Mouse (Mus musculus) heart, embryonic 14.5 days (tissue): ENCODE data around the gene Atg13. TPM values are rescaled to one million over a fixed set of nuclear protein-coding genes. Genes with fewer than 3 reads are reported as not detected.

Source experiments
- ATAC-seq: fragments of 200-750 bp; cut with Nextera tagmentation; 2 replicates; pipeline ENCODE4 v1.8.0; 2017; ENCODE audit warnings: low read depth, moderate TSS enrichment; ENCODE audit not compliant: insufficient number of reproducible peaks, insufficient read depth, low FRiP score
- H3K27ac ChIP-seq, 2 experiments: fragments of 200-500 bp in 1 of 2; fragments of 300-500 bp in 1 of 2; sonication (generic) in 1 of 2; replicated peaks in 1 of 2; 2 replicates each; pipeline ENCODE4 v1.5.1; 2012 to 2014; ENCODE audit warnings: low read depth in 2 of 2, low read length in 2 of 2, control low read depth in 1 of 2, mild to moderate bottlenecking in 1 of 2, mixed read lengths in 1 of 2; ENCODE audit not compliant: control insufficient read depth in 1 of 2, insufficient read depth in 1 of 2
- H3K27me3 ChIP-seq: fragments of 300-500 bp; sonication (generic); 2 replicates; pipeline ENCODE4 v1.6.1; 2014; ENCODE audit warnings: mild to moderate bottlenecking, low read length, control low read depth; ENCODE audit not compliant: control insufficient read depth, insufficient read depth
- H3K36me3 ChIP-seq: fragments of 300-500 bp; sonication (generic); 2 replicates; pipeline ENCODE4 v1.6.1; 2014; ENCODE audit warnings: mild to moderate bottlenecking, control low read depth, low read length, mixed read lengths; ENCODE audit not compliant: control insufficient read depth, insufficient read depth
- H3K4me1 ChIP-seq, 2 experiments: fragments of 200-500 bp in 1 of 2; fragments of 300-500 bp in 1 of 2; sonication (generic) in 1 of 2; 2 replicates each; pipeline ENCODE4 v1.6.1; 2012 to 2014; ENCODE audit warnings: low read length in 2 of 2, control low read depth in 1 of 2, mixed read lengths in 1 of 2; ENCODE audit not compliant: control insufficient read depth in 2 of 2, insufficient read depth in 2 of 2
- H3K4me2 ChIP-seq: fragments of 300-500 bp; sonication (generic); 2 replicates; pipeline ENCODE4 v1.6.1; 2014; ENCODE audit warnings: mild to moderate bottlenecking, low read length
- H3K4me3 ChIP-seq, 2 experiments: fragments of 200-500 bp in 1 of 2; fragments of 300-500 bp in 1 of 2; sonication (generic) in 1 of 2; 2 replicates each; pipeline ENCODE4 v1.5.1; 2012 to 2014; ENCODE audit warnings: low read length in 2 of 2, mild to moderate bottlenecking in 2 of 2, control low read depth in 1 of 2, low read depth in 1 of 2, moderate library complexity in 1 of 2; ENCODE audit not compliant: control insufficient read depth in 1 of 2, insufficient read depth in 1 of 2
- H3K9ac ChIP-seq: fragments of 300-500 bp; sonication (generic); 2 replicates; pipeline ENCODE4 v1.6.1; 2014; ENCODE audit warnings: mild to moderate bottlenecking, low read length
- H3K9me3 ChIP-seq: fragments of 300-500 bp; sonication (generic); 2 replicates; pipeline ENCODE4 v1.6.1; 2016; ENCODE audit warnings: low read length, control low read depth; ENCODE audit not compliant: control insufficient read depth
- WGBS: fragments of 180-500 bp; shearing (Covaris S2); extraction: QIAGEN DNeasy Blood & Tissue Kit; methylation state at CpG from one replicate; pipeline ENCODE4 v1.1.7; 2014; 5-methylcytosine and 5-hydroxymethylcytosine counted together
- polyA plus RNA-seq: library from polyadenylated mRNA; unstranded; fragments of >200 nt; fragmentation: Nextera tagmentation; extraction: Ambion mirVana; gene quantifications from 2 replicates; pipeline ENCODE4 v1.2.1, GENCODE M21; 2014

Atg13 gene
- polyA plus RNA-seq, 1 experiment from 2014 or later, result 29.0 TPM

DNA sequence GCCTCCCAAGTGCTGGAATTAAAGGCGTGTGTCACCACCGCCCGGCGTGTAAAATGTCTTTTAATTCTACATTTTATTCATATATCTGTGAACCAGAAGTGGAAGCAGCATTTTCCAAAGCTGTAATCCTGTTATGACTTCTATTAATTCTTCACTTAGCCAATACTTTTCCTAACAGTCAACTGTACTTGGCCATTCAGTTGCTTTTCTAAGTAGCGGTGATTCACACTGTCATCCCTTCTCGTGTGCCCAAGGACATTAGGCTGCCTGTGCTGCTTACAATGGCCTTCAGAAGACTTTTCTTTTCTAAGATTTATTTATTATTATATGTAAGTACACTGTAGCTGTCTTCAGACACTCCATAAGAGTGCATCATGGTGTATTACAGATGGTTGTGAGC, 2.0 kb downstream of the Atg13 start:
- ATAC-seq, result no peak
- Histone ChIP-seq H3K36me3 (no peaks in the 10 kb centered on the region), H3K9me3 (no peaks in the 10 kb centered on the region), H3K27me3 (no peaks in the 10 kb centered on the region), H3K9ac (no peak overlapping the region), H3K4me1 (peaks cover 2 to 10% of the 10 kb centered on the region in 2 experiments), H3K27ac (no peak overlapping the region), H3K4me3 (no peak overlapping the region), H3K4me2 (no peak overlapping the region)
- WGBS, result 85% methylated on average over 6 of the region's 6 CpGs

DNA sequence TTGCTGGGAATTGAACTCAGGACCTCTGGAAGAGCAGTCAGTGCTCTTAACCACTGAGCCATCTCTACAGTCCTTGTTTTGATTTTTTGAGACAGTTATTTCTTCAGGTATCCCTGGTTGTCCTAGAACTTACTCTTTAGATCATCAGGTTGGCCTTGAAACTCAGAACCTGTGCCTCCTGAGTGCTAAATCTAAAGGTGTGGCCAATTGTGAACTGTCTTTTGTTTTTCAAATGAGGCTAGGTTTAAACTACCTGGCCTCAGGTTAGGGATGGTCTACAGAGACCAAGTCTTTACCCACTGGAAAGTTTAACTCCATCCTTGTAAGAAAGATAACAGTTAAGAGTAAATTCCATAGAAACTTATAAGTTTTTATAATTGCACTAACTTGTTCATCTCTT, 3.9 kb downstream of the Atg13 start:
- Histone ChIP-seq H3K4me3 (no peak overlapping the region), H3K27ac (no peak overlapping the region), H3K9ac (no peak overlapping the region), H3K4me2 (no peak overlapping the region), H3K9me3 (no peaks in the 10 kb centered on the region), H3K27me3 (no peaks in the 10 kb centered on the region), H3K4me1 (peaks cover 2 to 6% of the 10 kb centered on the region in 2 experiments), H3K36me3 (no peaks in the 10 kb centered on the region)
- no peak for ATAC-seq

DNA sequence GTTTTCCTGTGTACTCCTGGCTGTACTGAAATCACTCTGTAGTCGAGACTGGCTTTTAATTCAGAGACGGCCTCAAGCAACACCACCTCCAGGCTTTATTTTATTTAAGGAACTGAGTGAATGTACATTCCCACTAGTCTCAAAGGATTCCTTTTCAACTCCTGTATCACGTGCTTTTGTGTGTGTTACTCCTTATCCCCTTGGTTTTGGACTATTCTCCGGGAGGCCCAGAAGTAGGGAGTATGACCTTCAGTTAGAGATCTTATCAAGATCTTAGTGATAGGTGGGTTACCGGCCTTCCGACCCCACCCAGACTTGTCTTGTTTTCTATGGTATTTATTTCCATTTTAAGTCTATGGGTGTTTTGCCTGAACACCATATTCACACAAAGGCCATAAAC, 4.6 kb downstream of the Atg13 start:
- no peak for ATAC-seq
- Histone ChIP-seq H3K27me3 (no peaks in the 10 kb centered on the region), H3K4me2 (no peak overlapping the region), H3K27ac (no peak overlapping the region), H3K9me3 (no peaks in the 10 kb centered on the region), H3K9ac (no peak overlapping the region), H3K36me3 (no peaks in the 10 kb centered on the region), H3K4me1 (peaks cover 2 to 4% of the 10 kb centered on the region in 2 experiments; a peak in 3 of 4 replicates), H3K4me3 (no peak overlapping the region)
- WGBS, result 78% methylated on average over 6 of the region's 6 CpGs

DNA sequence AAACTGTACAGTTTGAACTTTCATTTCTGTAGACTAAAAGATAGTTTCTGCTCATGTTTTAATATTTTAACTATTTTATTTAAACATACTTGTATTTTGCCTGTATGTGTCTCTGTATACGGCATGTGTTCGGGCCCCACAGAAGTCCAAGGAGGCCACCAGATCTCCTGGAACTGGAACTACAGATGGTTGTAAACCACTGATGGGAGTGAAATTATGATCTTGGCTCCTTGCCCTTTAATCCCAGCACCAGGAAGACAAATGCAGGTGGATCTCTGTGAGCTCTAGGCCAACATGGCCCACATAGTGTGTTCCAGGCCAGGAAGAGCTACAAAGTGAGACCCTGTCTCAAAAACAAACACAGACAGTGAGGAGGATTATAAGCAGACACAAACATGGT, 9.0 kb downstream of the Atg13 start:
- H3K4me3 ChIP-seq, result no peak overlapping the region
- H3K27ac ChIP-seq, result no peak overlapping the region
- peaks cover 0 to 15% of the 10 kb centered on the region in 2 experiments; a peak in 3 of 4 replicates for H3K4me1 ChIP-seq
- no peak overlapping the region for H3K9ac ChIP-seq
- no peaks in the 10 kb centered on the region for H3K36me3 ChIP-seq
- ATAC-seq, result no peak
- H3K9me3 ChIP-seq, result no peaks in the 10 kb centered on the region
- H3K4me2 ChIP-seq, result no peak overlapping the region
- no peaks in the 10 kb centered on the region for H3K27me3 ChIP-seq
- WGBS, result 96% methylated on average over 2 of the region's 2 CpGs

DNA sequence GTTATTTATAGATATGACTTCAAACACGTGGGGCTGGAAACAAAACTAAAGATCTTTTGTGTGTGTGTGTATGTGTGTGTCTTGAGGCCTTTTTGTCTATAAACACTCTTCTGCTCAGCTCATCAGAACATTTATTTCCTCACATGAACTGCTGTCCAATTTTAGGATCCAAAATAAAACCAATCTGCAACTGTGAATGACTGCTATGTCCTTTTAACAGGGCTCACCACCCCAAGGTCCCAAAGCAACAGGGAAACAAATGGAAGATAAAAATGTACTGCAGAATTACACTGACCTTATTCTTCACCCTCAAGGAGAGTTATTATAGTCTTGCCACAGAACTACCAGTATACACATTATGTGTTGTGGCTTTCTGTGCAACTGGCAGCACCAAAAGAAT, 11.2 kb downstream of the Atg13 start:
- Histone ChIP-seq H3K4me2 (no peak overlapping the region), H3K27me3 (no peaks in the 10 kb centered on the region), H3K36me3 (peaks cover 12% of the 10 kb centered on the region; the same call in 1 of the 2 replicates), H3K27ac (0 out of 4 replicates have a peak overlapping the region, but pooled peaks of 1 of the 2 experiments have one; percentile 30), H3K4me3 (no peak overlapping the region), H3K4me1 (peaks cover 0 to 26% of the 10 kb centered on the region in 2 experiments; a peak in 3 of 4 replicates), H3K9ac (no peak overlapping the region), H3K9me3 (no peaks in the 10 kb centered on the region)
- no peak for ATAC-seq
- 29% methylated on average over 1 of the region's 1 CpGs for WGBS

DNA sequence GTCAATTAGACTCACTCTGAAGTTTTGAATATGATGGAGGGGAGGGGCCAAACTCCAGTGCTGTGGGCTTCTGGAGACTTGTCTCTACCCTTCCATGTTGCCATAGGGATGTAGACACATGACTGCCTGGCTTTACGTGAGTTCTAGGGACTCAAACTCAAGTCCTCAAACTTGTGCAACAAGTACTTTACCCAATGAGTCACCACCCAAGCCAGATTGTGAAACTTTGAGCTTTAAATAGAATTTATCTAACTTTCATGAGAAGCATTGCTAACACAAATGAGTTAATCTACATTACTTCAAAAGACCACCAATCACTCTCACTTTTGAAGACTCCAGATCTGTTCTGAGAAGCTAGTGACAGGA, 14.2 kb downstream of the Atg13 start:
- WGBS, result 19% methylated on average over 1 of the region's 1 CpGs
- H3K4me2 ChIP-seq, result no peak overlapping the region
- no peaks in the 10 kb centered on the region for H3K9me3 ChIP-seq
- H3K27ac ChIP-seq, result peak overlapping the region; percentile 49 to 62; a peak in 3 of 4 replicates
- H3K36me3 ChIP-seq, result peaks cover 31% of the 10 kb centered on the region
- peaks cover 0 to 26% of the 10 kb centered on the region in 2 experiments; a peak in 3 of 4 replicates for H3K4me1 ChIP-seq
- no peak overlapping the region for H3K9ac ChIP-seq
- H3K27me3 ChIP-seq, result no peaks in the 10 kb centered on the region
- ATAC-seq, result no peak
- no peak overlapping the region for H3K4me3 ChIP-seq

DNA sequence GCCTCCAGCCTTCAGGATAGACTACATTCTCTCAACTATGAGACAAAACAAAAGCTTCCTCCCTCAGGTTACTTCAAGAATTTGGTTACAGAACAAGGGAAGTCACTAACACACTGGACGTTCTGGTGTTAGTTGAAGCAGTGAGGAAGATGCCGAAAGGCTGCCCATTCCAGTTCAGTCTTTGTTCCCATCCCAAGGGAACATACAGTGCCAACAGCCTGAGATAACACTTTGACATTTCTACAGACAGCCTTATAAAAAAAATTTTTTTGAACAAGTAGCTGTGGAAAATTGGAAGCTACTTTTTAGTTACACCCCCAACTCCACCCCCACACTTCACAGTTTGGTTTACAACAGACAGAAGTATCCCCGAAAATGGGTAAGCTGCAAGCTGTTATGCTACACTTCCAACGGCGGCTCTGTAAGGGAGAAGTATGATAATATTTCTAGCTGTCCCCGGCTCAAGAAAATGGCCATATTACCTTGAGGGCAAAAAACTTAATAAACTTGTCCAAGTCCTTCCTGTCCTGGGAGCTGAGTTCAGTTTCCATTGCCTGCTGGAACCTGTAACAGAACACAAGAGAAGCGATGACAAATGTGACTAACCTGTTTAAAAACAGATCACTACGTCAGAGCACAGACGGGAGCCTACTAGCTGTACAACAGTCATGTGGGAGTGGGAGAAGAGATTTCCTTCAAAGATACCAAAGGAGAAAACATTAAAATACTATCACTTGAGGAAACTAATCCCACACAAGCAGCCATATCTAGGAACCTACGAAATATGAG, 14.7 kb downstream of the Atg13 start:
- H3K27ac ChIP-seq, result peak overlapping the region; percentile 49 to 62
- ATAC-seq, result no peak

More for the DNA sequence above, 14.7 kb downstream of the Atg13 start:
- no peaks in the 10 kb centered on the region for H3K9me3 ChIP-seq
- H3K36me3 ChIP-seq, result peaks cover 31% of the 10 kb centered on the region
- H3K9ac ChIP-seq, result no peak overlapping the region
- no peak overlapping the region for H3K4me3 ChIP-seq
- 57% methylated on average over 10 of the region's 10 CpGs for WGBS
- peaks cover 0 to 26% of the 10 kb centered on the region in 2 experiments; a peak in 3 of 4 replicates for H3K4me1 ChIP-seq
- no peak overlapping the region for H3K4me2 ChIP-seq
- H3K27me3 ChIP-seq, result no peaks in the 10 kb centered on the region
